Mouse (Mus musculus): ENCODE results near the gene Ywhab. TPM values are rescaled to one million over a fixed set of nuclear protein-coding genes. Genes with fewer than 3 reads are reported as not detected.

Gene Ywhab
- 455 and 477 TPM in 2 replicates for polyA plus RNA-seq (2015; fragmentation: Nextera tagmentation; extraction: Ambion mirVana)

DNA sequence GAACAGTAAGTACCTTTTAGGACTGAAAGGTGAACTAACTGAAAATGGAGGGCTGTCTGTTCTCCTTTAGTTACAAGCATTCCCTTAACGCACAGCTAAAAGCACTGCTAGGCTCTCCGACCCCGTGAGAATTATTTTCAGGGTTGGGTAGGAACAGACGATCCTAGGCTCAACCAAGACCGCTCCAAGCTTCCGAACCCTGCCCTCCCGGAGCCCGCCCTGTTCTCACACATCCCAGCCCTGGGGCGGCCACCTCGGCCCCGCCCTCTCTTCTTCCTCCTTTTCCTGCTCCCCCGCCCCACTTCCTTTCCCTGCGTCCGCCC is at the start of gene Ywhab:
Gene Ywhab (plus strand): TSS at position 307 of the 323 bp plus-strand sequence.
- H3K36me3 ChIP-seq = peaks cover 5% of the 10 kb centered on the region; the same call in 1 of the 2 replicates
- under 1% methylated on average over 14 of the region's 14 CpGs for WGBS
- peak within 1 kb of the TSS; percentile 77 for H3K4me2 ChIP-seq
- peak within 1 kb of the TSS; percentile 96 for H3K27ac ChIP-seq (replicated peaks)
- H3K9ac ChIP-seq = peak within 1 kb of the TSS; percentile 97
- H3K9me3 ChIP-seq = no peaks in the 10 kb centered on the region
- peaks cover 48% of the 10 kb centered on the region for H3K4me1 ChIP-seq (replicated peaks)
- peak within 1 kb of the TSS; percentile 99 for H3K4me3 ChIP-seq
- ATAC-seq (ENCODE audit: low read depth) = no peak
- no peaks in the 10 kb centered on the region for H3K27me3 ChIP-seq

DNA sequence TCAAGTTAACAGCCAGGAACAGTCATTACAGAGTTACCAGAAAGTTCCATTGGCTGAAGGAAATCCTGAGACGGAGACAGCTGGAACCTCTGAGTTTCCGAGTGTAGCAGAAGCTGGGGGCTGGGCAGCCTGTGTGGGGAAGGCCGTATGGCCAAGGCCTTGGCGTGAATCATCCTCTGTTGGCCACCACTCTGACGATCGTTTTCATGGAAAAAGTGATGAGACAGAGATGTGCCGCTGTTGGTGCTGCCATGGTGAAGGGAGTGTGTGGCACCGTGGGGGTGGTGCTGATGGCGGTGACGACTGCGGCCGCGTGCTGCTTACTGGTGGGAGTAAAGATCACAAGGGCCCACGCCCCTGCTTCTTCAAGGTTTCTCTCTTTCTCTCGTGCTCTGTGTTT is 48.5 kb upstream of the Ywhab start:
- Histone ChIP-seq H3K4me1 (replicated peaks) (no peaks in the 10 kb centered on the region), H3K9me3 (no peaks in the 10 kb centered on the region), H3K36me3 (no peaks in the 10 kb centered on the region), H3K4me2 (no peak overlapping the region), H3K27me3 (no peaks in the 10 kb centered on the region), H3K9ac (no peak overlapping the region), H3K27ac (replicated peaks) (no peak overlapping the region), H3K4me3 (no peak overlapping the region)
- no peak for ATAC-seq (ENCODE audit: low read depth)
- WGBS = 82% methylated on average over 15 of the region's 15 CpGs

DNA sequence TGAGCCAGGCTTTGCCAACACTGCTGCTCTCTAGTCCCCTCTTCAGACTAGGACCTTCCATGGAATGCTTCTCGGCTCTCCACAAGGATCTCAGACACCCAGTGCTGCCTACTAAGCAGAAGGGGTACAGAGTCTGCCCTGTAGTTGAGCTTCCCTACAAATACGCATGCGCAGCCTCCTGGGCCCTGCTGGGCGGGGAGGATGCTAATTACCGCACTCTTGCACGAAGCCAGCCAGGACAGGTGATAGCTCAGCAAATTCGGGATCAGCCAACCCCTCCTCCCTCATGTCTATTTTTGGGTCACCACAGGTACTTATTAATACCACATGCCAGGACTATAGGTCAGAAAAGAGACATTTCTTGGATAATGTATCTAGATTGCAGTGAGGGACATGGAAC is 46.8 kb upstream of the Ywhab start:
- WGBS = 68% methylated on average over 7 of the region's 7 CpGs
- no peak for ATAC-seq (ENCODE audit: low read depth)
- no peak overlapping the region for H3K4me3 ChIP-seq

DNA sequence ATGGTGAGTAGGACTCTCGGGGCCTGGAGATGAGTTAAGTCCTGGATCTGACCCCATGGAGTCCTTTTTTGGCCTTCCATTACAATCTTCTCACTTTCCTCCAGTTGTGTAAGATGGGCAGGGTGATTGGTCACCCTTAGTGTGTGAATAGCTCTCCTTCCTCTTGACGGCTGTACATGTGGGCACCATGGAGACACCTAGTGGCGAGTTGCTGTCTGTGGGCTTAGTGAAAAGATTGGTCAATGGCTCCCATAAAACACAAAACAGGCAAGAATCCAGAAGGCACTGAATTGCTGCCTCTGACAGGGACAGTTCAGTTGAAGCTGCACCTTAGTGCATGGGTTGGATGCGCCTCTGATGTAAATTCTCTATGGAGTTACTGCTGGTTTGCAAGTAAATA is 43.0 kb upstream of the Ywhab start:
- 24% methylated on average over 4 of the region's 4 CpGs for WGBS
- ATAC-seq (ENCODE audit: low read depth) = peak; percentile 65; the same call in 1 of the 2 replicates
- no peak overlapping the region for H3K4me3 ChIP-seq
- no peaks in the 10 kb centered on the region for H3K9me3 ChIP-seq
- H3K27ac ChIP-seq (replicated peaks) = no peak overlapping the region
- no peak overlapping the region for H3K4me2 ChIP-seq
- no peaks in the 10 kb centered on the region for H3K27me3 ChIP-seq
- no peaks in the 10 kb centered on the region for H3K36me3 ChIP-seq
- H3K9ac ChIP-seq = no peak overlapping the region
- no peaks in the 10 kb centered on the region for H3K4me1 ChIP-seq (replicated peaks)

More for the DNA sequence above, 46.8 kb upstream of the Ywhab start:
- no peaks in the 10 kb centered on the region for H3K4me1 ChIP-seq (replicated peaks)
- H3K4me2 ChIP-seq = no peak overlapping the region
- no peaks in the 10 kb centered on the region for H3K9me3 ChIP-seq
- H3K9ac ChIP-seq = no peak overlapping the region
- no peak overlapping the region for H3K27ac ChIP-seq (replicated peaks)
- H3K36me3 ChIP-seq = no peaks in the 10 kb centered on the region
- no peaks in the 10 kb centered on the region for H3K27me3 ChIP-seq

DNA sequence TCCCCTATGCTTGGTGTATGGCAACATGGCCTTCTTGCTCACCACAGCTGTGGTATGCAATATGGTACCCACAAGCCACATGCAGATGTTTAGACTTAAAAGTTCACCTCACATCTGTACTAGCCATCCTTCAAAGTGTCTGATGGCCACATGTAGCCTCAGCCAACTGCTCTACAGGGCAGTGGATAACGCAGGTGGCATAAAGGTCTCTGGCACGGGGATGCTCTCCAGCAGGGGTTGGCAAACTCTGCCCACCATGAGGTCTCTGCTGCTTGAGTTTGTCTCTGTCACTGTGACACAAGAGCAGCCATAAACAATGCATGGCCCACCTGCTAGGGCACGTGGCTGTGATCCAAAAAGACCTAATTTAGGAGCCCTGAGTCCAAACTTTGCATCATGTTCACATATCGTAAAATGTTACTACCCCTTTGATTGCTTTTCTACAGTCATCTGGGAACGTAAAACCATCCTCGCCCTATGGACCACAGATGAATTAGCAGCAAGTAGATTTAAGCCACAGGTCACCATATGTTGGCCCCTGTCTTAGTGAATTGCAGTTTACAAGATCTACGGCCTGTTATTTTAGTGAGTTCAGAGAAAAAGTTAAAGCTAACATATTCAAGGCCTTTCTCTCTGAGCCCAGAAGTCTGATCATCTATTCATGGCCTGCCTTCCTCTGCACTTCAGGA is 41.0 kb upstream of the Ywhab start:
- Histone ChIP-seq H3K4me2 (no peak overlapping the region), H3K36me3 (no peaks in the 10 kb centered on the region), H3K9me3 (no peaks in the 10 kb centered on the region), H3K4me3 (no peak overlapping the region), H3K27me3 (no peaks in the 10 kb centered on the region), H3K9ac (no peak overlapping the region), H3K27ac (replicated peaks) (no peak overlapping the region), H3K4me1 (replicated peaks) (no peaks in the 10 kb centered on the region)
- ATAC-seq (ENCODE audit: low read depth) = no peak
- WGBS = 31% methylated on average over 7 of the region's 7 CpGs

DNA sequence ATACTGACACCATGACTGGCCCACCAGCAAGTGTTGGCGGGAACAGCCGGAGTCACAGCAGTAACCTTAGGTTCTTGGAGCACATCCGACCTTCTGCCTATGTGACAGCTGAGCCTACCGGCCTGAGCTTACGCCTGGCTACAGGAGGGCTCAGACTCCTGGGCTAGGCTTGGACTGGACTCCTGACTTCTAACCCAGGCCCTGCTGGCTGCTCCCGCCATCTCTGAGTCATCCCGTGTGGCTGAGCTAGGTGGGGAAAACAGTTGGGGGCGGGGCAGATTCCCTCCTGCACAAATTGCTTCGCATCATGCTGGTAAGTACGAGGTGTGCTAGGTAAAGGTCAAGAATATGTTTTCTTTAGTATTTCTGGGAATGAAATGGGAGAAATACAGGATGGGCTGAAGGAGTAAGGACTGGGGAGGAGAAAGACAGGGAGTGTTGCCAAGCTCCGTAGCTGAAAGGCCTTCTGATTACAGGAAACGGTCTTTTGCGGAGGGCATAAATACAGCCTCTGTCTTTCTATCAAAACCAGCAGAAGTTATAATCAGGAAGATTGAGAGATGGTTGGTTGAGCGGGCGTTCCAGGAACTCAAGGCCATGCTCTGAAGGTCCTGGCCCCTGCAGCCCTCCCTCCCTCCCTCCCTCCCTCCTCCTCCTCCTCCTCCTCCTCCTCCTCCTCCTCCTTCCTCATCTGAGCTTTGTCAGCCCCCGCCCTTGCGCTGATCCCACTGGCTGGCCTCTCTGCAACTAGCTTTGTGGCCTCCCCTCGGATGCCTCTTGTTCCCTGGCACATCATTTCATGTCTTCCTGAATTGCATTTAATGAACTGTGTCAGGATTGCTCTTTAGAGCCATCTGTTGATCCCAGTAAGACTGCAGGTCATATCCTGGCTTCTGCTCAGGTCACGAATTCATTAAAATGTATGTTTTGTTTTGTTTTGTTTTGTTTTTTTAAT is 29.9 kb upstream of the Ywhab start:
- Histone ChIP-seq H3K4me1 (replicated peaks) (0 out of 2 replicates have a peak, but pooled peaks cover 5% of the 10 kb centered on the region), H3K9me3 (no peaks in the 10 kb centered on the region), H3K36me3 (no peaks in the 10 kb centered on the region), H3K4me2 (no peak overlapping the region), H3K9ac (no peak overlapping the region), H3K27me3 (peaks cover 5% of the 10 kb centered on the region; the same call in 1 of the 2 replicates), H3K27ac (replicated peaks) (no peak overlapping the region), H3K4me3 (no peak overlapping the region)
- ATAC-seq (ENCODE audit: low read depth) = no peak
- 64% methylated on average over 17 of the region's 19 CpGs for WGBS

DNA sequence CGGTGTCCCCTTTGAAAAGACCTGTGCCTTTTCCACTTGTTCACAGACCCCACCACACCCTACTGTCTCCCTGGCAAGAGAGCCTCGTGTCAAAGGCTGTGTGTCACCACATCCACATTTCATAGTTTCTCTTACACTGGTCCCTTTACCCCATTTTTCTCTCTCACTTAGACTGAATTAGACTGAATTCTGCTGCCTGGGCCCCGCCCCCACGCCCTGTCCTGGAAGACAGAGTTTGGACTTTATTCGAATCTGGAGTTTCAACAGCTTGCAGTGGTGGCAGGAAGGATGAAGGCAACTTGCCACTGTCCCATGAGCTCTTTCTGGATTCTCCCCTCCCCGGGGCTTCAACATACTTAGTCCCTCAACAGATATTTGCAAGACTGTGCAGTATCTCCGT is 29.1 kb upstream of the Ywhab start:
- H3K4me3 ChIP-seq = no peak overlapping the region
- H3K36me3 ChIP-seq = no peaks in the 10 kb centered on the region
- WGBS = 66% methylated on average over 7 of the region's 7 CpGs
- H3K27ac ChIP-seq (replicated peaks) = no peak overlapping the region
- H3K4me2 ChIP-seq = no peak overlapping the region
- H3K27me3 ChIP-seq = peaks cover 5% of the 10 kb centered on the region; the same call in 1 of the 2 replicates
- H3K9ac ChIP-seq = no peak overlapping the region
- no peak for ATAC-seq (ENCODE audit: low read depth)
- H3K4me1 ChIP-seq (replicated peaks) = 0 out of 2 replicates have a peak, but pooled peaks cover 5% of the 10 kb centered on the region
- no peaks in the 10 kb centered on the region for H3K9me3 ChIP-seq

DNA sequence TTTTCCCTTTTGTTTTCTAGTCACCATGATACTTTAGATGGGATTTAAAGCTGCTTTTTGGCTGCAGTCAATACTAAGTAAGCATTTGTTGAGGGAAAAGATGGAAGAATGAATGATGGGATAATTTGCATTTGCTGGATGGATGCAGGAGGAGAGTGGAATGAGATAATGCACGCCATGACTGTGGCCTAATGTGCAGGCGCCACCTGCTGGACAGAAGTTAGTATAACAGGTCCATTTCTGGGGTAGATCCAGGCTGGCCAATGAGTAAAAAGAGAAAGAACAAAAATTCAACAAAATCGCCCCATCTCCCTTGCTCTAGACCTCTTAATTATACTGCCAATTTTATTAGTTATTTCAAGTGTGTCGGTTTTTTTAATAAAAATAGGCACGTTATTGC is 26.2 kb upstream of the Ywhab start:
- ATAC-seq (ENCODE audit: low read depth) = peak; percentile 69; the same call in 1 of the 2 replicates
- no peaks in the 10 kb centered on the region for H3K36me3 ChIP-seq
- H3K4me2 ChIP-seq = no peak overlapping the region
- no peak overlapping the region for H3K27ac ChIP-seq (replicated peaks)
- peaks cover 5% of the 10 kb centered on the region; the same call in 1 of the 2 replicates for H3K27me3 ChIP-seq
- 3% methylated on average over 5 of the region's 5 CpGs for WGBS
- H3K4me3 ChIP-seq = no peak overlapping the region
- H3K9me3 ChIP-seq = no peaks in the 10 kb centered on the region
- 0 out of 2 replicates have a peak, but pooled peaks cover 5% of the 10 kb centered on the region for H3K4me1 ChIP-seq (replicated peaks)
- H3K9ac ChIP-seq = no peak overlapping the region

DNA sequence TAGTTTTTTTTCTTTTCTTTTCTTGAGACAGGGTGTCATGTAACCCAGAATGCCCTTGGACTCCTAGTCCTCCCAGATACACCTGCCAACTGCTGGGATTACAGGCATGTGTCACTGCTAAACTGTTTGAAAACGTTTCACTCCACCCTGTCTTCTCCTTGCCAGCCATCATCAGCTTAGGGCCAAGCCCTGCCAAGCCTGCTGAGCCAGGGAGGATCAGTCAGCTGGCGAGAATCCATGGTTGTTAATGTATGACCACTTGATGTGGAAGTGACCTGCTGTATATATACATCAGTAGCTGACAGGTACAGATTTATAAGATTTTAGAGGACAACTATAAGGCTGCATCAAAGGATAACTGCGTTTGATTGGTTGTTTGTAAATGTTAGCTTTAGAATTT is 24.4 kb upstream of the Ywhab start:
- 57% methylated on average over 3 of the region's 3 CpGs for WGBS
- peaks cover 5% of the 10 kb centered on the region; the same call in 1 of the 2 replicates for H3K27me3 ChIP-seq
- no peaks in the 10 kb centered on the region for H3K4me1 ChIP-seq (replicated peaks)
- no peak overlapping the region for H3K27ac ChIP-seq (replicated peaks)
- H3K9me3 ChIP-seq = no peaks in the 10 kb centered on the region
- H3K36me3 ChIP-seq = no peaks in the 10 kb centered on the region
- H3K4me2 ChIP-seq = no peak overlapping the region
- no peak overlapping the region for H3K4me3 ChIP-seq
- no peak overlapping the region for H3K9ac ChIP-seq
- ATAC-seq (ENCODE audit: low read depth) = no peak

DNA sequence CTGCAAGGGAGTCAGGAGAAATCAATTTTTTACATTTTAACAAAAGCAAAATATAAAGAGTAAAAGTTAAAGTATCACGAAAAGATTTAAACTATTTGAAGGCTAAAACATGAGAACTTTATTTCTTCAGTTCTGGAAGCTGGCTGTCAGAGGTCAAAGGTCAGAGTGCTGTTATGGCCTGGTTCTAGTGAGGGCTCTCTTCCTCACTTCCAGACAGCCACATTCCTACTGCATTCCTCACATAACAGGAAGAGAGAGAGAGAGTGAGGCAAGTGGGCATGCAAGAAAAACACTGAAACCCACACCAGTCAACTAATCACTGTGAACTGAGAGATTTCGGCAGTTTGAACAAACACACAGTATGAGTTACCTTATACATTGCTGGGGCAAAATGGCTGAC is 20.7 kb upstream of the Ywhab start:
- Histone ChIP-seq H3K27ac (replicated peaks) (no peak overlapping the region), H3K4me1 (replicated peaks) (no peaks in the 10 kb centered on the region), H3K27me3 (no peaks in the 10 kb centered on the region), H3K4me2 (no peak overlapping the region), H3K36me3 (no peaks in the 10 kb centered on the region), H3K9ac (no peak overlapping the region), H3K4me3 (no peak overlapping the region), H3K9me3 (no peaks in the 10 kb centered on the region)
- WGBS = 78% methylated on average over 2 of the region's 2 CpGs
- no peak for ATAC-seq (ENCODE audit: low read depth)

DNA sequence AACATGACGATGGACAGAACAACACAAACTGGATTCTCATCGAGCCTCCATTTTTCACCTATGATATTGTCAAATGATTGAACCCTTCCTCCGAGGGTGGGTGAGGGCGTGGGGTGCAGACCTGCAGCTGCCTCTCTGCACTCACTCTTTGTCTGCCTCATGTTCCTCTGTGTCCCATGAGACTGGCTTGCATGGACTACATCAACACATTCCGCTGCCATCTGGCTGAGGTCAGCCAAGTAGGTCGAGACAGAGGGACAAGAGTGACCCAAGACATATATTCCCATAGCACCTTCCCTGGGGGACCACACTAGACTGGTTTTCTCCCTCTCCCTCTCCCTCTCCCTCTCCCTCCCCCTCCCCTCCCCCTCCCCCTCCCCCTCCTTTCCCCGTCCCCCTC is 18.3 kb upstream of the Ywhab start:
- no peak overlapping the region for H3K4me2 ChIP-seq
- no peaks in the 10 kb centered on the region for H3K9me3 ChIP-seq
- no peaks in the 10 kb centered on the region for H3K27me3 ChIP-seq
- no peak for ATAC-seq (ENCODE audit: low read depth)
- no peak overlapping the region for H3K27ac ChIP-seq (replicated peaks)
- no peak overlapping the region for H3K4me3 ChIP-seq
- H3K9ac ChIP-seq = no peak overlapping the region
- no peaks in the 10 kb centered on the region for H3K4me1 ChIP-seq (replicated peaks)
- H3K36me3 ChIP-seq = no peaks in the 10 kb centered on the region
- 84% methylated on average over 6 of the region's 7 CpGs for WGBS

DNA sequence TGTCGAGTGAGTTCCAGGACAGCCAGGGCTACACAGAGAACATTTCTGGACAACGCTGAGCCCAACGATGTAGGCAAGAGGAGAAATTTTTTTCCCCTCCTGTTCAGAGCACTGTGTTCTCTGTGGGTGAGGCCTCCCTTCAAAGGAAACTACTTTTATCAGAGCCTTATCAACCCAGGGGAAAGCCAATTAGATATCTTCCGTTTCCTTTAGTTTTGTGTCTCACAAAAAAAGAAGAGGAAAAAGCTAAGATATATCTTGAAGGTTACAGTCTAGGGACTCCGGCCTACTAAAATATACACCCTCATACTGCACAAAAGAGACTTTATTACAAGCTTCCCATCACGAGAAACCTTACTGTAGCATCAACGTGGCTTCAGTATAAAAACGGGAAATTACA is 7.5 kb upstream of the Ywhab start:
- ATAC-seq (ENCODE audit: low read depth) = no peak
- Histone ChIP-seq H3K4me3 (no peak overlapping the region), H3K9me3 (no peaks in the 10 kb centered on the region), H3K36me3 (no peaks in the 10 kb centered on the region), H3K4me1 (replicated peaks) (no peaks in the 10 kb centered on the region), H3K9ac (no peak overlapping the region), H3K4me2 (no peak overlapping the region), H3K27me3 (no peaks in the 10 kb centered on the region), H3K27ac (replicated peaks) (no peak overlapping the region)
- WGBS = 82% methylated on average over 8 of the region's 8 CpGs

Data from neural tube, embryonic 13.5 days (tissue).